Mouse (Mus musculus) thymus, adult 18-20 months (tissue): Measurements from ENCODE around the gene Reep6.

Experiments
- DNase-seq, 2 experiments: peaks; one replicate each; pipeline ENCODE4 v3.0.0; 2022; ENCODE audit warnings: mixed read lengths in 2 of 2

The Reep6 gene

DNA sequence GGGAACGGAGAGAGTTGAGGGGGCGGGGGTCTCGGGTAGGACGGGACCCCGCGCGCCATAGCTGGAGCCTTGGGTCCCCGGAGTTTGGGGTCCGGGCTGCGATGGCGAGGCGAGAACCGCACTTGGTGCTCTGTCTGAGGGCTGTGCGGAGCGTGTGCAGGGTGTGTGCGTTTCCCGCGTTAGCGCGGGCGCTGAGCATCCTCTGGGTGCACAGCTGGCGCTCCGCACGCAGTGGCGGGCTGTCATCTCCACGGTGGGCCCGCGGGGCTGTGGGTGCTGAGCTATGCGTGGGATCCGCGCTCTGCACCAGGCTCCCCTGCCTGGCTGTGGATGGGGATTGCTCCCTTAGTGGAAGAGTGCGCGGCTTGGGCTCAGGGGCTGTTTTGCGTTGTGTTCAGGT is 27.0 kb downstream of the Reep6 start:
- no peak for DNase-seq

- DNase-seq, result no peak
Measured at GRCm38 (mm10) chr10:80357336-80357735, 27.6 kb downstream of the Reep6 start.

- DNase-seq, result no peak
Measured at GRCm38 (mm10) chr10:80357994-80358639, 28.4 kb downstream of the Reep6 start.

DNA sequence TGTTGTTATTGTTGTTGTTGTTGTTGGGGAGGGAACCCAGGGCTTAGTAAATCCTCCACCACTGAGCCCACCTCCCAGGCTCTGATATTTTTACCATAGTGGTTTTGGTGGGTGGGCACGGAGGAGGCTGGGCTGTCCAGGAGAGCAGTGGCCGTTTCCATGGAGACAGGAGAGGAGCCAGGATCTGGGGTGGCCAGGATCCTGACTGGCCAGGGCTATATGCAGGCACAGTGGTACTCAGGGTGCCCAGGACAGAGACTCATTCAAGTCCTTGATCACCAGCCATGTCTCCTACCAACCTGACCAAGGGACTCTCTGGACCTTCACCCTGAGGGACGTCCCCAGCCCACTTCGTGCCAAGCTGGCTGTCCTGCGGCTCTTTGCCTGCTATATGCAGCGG is 34.0 kb downstream of the Reep6 start:
- no peak for DNase-seq

- DNase-seq, result no peak
Measured at GRCm38 (mm10) chr10:80365736-80366135, 36.0 kb downstream of the Reep6 start.

DNA sequence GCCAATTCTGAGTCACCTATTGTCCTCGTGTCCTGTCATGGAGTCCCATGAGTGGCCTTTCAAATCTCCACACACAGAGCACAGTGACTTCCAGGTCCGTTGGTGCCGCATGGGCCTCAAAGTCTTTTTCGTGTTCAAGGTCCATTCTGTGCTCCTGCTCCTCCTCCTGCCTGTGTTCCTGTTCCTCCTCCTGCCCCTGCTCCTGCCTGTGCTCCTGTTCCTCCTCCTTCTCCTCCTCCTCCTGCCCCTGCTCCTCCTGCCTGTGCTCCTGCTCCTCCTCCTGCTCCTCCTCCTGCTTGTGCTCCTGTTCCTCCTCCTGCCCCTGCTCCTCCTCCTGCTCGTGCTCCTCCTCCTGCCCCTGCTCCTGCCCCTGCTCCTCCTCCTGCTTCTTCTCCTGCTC is 38.2 kb downstream of the Reep6 start:
- DNase-seq, result no peak

GRCm38 (mm10) chr10:80368392-80368791 is 38.6 kb downstream of the Reep6 start:
- DNase-seq, result no peak

GRCm38 (mm10) chr10:80369995-80370747 is 40.4 kb downstream of the Reep6 start:
- DNase-seq, result no peak

GRCm38 (mm10) chr10:80371411-80371966 is 41.7 kb downstream of the Reep6 start:
- DNase-seq, result peak; percentile 52 to 71

GRCm38 (mm10) chr10:80371983-80372382 is 42.2 kb downstream of the Reep6 start:
- no peak for DNase-seq

GRCm38 (mm10) chr10:80372706-80373105 is 43.0 kb downstream of the Reep6 start:
- no peak for DNase-seq

DNA sequence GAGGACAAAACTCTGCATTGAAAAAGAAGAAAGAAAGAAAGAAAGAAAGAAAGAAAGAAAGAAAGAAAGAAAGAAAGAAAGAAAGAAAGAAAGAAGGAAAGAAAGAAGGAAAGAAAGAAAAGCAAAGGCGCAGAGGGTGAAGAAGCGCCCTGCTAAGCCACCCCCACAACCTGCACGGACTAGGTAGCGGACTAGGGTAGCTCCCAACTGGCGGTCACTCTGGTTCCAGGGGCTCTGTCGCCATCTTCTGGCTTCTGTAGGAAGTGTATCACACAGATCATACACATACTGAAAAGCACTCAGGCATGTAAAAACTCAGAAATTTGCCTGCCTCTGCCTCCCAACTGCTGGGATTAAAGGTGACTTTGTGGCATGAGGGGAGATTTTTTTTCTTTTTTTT is 44.3 kb downstream of the Reep6 start:
- DNase-seq, result no peak

DNA sequence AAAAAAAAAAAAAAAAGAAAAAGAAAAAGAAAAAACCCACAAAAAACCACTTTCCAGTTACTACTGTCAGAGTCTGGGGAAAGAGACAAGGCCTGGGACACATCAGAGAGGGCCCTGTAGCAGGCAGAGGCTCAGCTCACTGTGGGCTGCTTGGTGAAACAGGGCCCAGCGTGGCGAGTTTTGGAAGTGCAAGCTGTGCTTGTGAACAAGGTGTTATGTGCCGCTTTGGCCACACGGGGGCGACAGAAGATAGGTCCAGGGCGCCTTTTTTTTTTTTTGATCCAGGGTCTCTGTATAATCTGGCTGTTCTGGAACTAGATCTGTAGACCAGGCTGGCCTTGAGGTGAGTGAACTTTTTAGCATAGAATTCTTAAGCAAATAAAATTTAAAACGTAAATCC is 46.4 kb downstream of the Reep6 start:
- peak; percentile 75 to 77 for DNase-seq

DNA sequence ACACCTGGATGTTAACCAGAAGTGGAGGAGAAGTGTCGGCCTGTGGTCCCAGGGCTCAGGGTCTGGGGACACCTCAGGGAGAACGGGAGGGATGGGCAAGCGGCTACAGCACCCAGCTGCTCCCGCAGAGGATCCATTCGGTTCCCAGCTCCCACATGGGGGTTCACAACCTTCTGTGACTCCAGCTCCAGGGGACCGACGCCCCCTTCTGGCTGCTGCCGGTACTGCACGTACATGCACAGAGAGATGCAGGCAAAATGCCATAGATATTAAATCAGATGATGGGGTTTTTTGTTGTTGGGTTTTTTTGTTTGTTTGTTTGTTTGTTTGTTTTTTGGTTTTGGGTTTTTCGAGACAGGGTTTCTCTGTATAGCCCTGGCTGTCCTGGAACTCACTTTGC is 48.0 kb downstream of the Reep6 start:
- no peak for DNase-seq

- no peak for DNase-seq
Measured at GRCm38 (mm10) chr10:80382641-80383365, 53.0 kb downstream of the Reep6 start.

DNA sequence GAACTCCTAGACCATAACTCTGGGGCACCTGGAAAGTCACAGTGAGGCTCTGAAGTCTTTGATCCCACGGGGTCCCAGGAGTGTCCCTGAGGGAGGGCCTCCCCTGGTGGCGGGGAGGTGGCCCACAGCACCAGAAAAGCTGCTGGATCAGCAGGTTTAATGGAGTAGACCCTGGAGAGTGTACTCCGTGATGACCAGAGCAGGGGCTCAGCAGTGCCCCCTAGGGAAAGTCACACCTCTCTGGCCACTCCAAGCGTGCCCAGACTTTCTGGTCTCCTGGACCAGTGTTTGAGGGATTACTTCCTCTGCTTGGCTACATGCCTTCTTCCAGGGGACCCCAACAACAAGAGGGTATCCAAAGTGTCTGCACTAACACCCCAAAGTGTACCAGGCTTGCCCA is 53.7 kb downstream of the Reep6 start:
- DNase-seq, result no peak

- DNase-seq, result no peak
Measured at GRCm38 (mm10) chr10:80384115-80384639, 54.4 kb downstream of the Reep6 start.

DNA sequence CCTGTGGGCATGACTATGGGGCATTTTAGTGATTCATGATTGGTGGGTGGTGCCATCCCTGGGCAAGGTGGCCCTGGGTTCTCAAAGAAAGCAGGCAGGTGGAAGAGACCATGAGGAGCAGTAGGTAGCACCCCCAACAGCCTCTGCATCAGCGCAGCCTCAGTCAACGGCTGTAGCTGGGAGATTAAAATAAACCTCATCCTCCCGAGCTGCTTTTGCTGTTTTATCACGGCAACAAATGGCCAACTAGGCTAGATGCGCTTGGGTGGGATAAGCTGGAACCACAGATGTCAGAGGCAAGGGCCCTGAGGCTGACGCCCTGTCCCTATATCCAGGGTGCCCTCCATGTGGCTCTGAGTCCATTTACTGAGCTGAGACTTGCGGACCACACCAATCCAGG is 55.0 kb downstream of the Reep6 start:
- no peak for DNase-seq

GRCm38 (mm10) chr10:80385310-80385709 is 55.6 kb downstream of the Reep6 start:
- no peak for DNase-seq
